Mouse (Mus musculus): ENCODE results near the gene Ttc23.

GRCm38 (mm10) chr7:67725016-67725415 is 77.8 kb downstream of the Ttc23 start:
- no peak for TF ChIP-seq GATA1 (IDR thresholded peaks at IDR 0.05; ENCODE audit: low read length)
- TF ChIP-seq TAL1 (IDR thresholded peaks at IDR 0.05; ENCODE audit: low read length): no peak
